Mouse (Mus musculus) NIH3T3 (cell line): ENCODE measurements around the gene Htr2c.

Experiments used
- DNase-seq: peaks from one replicate; pipeline ENCODE4 v3.0.0-alpha.2; 2012; ENCODE audit warnings: low read depth

The Htr2c gene

DNA sequence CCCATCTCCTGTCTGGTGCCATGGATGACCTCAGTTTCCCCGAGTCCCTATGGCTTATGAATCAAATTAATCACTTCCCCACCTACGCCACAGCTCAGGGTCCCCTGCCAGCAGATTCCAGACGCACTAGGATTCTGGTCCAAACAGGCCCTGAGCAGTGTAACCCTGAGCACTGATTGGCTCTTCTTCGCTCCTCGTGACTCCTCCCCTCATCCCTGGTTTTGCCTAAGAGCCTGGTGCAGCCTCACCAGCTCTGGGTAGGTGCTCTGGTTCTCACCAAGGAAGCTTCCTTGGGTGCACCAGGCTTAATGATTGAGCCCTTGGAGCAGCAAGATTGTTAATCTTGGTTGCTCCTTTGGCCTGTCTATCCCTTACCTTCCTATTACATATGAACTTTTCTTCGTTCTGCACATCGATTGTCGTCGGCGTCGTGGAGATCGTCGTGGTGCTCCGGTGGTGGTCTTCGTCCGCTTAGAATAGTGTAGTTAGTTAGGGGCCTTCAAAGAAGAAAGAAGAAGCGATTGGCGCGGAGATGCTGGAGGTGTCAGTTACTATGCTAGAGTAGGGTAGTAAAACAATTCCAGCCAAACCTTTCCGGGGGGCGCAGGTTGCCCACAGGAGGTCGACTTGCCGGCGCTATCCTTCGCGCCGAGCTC lies at the start of gene Htr2c:
Gene Htr2c (plus strand): TSS at position 256 of the 656 bp plus-strand sequence.
- no peak for DNase-seq

GRCm38 (mm10) chrX:146928251-146928650 lies 34.1 kb upstream of the Htr2c start:
- no peak for DNase-seq

DNA sequence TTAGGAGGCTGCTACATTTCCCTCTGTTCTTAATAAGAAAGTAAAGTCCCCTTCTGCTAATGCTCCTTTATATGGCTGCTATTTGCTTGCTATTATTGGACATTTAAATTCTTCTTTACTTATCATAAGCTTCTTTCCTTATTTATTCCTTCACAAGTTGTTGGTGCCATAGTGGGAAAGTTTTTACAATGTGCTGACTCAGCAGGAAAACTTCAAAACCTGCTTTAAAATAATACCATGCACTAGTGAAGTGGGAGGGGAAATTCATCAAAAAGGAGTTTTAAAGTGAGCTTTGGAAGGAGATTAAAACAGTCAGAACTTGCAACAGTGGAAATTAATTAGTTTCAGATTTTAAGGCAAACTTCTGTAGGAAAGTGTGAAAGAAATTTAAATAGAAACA lies 26.0 kb upstream of the Htr2c start:
- no peak for DNase-seq

DNA sequence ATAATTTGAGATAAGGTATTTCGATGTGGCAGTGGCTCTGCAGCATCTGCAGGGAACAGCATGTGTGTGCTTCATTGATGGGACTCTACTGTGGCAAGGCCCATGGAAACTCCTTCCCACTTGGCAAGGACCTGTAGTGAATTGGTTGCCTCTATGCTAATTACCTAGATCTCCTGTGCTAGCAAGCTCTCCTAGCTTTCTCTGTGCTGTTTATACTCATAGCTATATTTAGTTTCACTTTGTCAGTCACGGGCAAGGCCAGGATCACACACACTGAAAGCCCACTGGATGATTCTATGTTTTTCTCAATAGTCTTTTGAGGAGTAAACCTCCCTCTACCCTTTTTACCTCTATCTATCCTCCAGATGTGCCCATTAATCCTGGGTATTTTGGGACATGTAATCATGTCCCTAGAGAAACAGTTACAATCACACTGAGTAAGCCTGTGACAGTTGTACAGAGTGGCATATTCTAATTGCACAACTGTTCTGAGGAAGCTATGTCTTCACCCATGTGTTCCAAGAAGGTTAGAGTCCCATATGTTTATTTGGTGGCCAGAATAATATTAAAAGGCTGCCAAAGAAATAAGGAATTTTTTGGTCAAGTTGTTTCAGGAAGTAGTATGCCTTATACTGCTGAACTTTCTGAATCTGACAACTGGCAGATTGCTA lies 16.0 kb upstream of the Htr2c start:
- peak; percentile 1 for DNase-seq

- no peak for DNase-seq
These were observed 15.3 kb upstream of the Htr2c start for GRCm38 (mm10) chrX:146946996-146947395.

DNA sequence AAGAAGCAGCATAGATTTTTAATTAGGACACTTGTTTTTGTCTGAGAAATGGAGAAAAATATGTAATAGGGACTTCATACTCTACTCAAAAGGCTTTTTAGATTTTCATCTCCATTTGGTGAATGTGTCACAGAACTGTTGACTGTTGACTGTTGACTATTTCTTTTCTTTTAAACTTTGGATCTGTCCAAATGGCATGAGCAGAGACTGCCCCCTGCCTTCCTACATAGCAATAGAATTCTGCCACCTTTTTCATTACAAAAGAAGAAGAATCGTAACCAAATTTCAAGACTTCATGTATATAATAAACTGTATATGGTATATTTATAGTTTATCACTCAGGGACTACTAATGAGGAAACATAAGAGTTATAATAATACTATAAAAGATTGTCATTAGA lies 3.7 kb upstream of the Htr2c start:
- no peak for DNase-seq

- DNase-seq = no peak
These were observed 2.4 kb upstream of the Htr2c start for GRCm38 (mm10) chrX:146959960-146960359.

DNA sequence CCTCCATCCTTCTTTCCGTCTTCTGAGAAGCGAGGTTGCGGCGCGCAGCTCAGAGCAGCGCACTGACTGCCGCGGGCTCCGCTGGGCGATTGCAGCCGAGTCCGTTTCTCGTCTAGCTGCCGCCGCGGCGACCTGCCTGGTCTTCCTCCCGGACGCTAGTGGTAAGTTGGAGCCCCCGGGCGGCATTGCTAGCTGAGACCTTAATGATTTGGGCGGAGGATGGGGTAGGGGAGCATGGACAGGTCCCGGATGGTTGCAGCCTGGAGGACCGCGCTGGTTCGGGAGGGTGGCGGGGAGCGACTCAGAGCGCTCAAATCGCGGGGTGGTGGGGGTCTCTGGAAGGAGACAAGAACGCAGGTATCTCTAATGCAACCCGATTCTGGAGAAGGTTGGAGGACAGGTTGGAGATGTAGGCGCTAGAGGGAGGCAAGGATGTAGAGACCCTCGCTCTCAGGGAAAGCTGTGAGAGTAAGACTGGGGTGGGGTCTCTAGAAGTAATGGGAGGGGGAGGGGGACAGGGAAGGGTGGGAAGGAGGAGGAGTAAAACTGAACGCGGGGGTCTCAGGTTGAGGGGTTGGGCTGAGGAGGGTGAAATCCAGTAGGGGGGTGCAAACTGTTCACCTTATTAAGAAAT lies 718 bp downstream of the Htr2c start:
- no peak for DNase-seq

GRCm38 (mm10) chrX:146979931-146980330 lies 17.6 kb downstream of the Htr2c start:
- peak; percentile 18 for DNase-seq

- DNase-seq = peak; percentile 38
These were observed 93.4 kb downstream of the Htr2c start for GRCm38 (mm10) chrX:147055730-147056129.

DNA sequence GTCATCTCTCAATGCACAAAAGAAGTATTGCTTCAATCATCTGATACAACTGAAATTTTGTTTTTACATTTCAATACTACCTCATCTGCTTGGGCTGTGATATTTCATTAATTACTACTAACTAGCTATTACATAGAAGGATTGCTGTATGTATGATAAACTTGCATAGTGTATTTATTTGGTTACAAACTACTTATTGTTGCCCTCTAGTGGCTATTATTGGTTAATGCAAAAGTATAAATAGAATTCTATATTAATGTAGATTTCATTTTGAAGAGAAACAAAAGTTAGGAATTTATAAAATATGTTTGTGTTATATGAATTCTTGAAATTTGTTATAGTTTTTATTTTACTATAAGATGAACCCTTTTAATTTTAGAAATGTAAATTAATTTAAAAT lies 109.3 kb downstream of the Htr2c start:
- peak; percentile 1 for DNase-seq

DNA sequence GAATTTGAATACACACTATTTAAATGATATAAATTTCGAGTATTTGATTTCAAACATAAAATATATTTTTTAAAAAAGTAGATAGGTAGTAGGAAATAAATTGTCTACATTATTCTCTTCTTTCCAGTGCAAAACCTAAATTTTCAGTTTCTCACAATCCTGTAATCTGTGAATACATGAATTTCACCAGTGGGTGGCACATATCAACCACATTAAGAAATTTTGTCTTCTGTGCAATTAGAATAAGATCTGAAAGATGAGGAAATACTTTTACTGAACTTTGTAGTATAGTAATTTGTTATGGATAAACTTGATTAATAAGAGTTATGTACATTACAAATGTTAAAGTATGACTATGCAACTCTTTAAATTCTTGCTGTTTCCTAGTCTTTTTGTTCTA lies 156.8 kb downstream of the Htr2c start:
- DNase-seq = peak; percentile 49

DNA sequence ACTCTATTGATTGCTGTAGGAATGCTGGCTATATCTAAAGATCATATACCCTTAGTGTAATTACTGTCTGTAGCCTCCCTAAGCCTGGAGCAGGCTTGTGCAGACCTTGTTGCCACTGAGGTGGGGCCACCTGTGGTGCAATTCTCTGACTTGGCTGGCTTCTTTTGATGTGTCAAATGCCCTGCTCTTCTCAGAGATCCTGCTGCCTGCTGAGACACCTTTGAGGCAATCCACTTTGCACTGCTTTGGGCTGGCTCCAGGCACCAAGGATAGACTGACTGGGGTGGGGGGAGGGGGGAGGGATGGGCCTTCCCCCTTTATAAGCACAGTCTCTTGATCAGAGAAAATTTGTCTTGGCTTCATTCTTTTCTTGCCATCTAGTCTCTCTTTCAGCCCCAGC lies 252.9 kb downstream of the Htr2c start:
- no peak for DNase-seq

DNA sequence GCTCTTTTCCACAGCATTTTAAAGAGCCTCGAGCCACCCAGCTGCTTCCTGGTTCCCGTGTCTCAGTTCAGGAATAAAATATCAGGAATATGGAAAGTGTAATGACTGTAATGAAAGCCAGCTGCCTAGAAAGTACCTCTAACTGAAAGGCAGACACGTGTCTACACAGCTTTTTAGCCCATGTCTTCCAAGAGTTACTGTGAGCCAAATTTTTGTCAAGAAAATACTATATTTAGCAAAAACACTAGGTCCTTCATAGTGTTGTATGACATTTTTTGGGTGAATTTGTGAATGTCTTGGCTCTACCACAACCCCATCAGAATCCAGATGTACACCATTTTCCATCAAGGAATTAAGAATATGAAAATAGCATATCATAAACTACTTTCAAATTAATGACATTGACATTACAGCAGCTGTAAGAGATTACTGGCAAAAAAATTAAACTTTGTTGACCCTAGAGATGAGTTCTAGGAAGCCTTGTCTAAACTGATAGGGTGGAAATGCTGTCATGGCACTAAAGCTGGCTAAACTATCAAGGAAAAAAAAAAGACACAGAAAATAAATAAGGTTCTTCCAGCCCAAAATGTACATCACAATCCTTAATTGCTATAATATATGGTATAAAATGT lies 255.2 kb downstream of the Htr2c start:
- DNase-seq = peak; percentile 26

GRCm38 (mm10) chrX:147238806-147239542 lies 276.7 kb downstream of the Htr2c start:
- DNase-seq = no peak
